Comparison of ENCODE assay signal across 10 mouse cellular contexts in the genomic region with DNA sequence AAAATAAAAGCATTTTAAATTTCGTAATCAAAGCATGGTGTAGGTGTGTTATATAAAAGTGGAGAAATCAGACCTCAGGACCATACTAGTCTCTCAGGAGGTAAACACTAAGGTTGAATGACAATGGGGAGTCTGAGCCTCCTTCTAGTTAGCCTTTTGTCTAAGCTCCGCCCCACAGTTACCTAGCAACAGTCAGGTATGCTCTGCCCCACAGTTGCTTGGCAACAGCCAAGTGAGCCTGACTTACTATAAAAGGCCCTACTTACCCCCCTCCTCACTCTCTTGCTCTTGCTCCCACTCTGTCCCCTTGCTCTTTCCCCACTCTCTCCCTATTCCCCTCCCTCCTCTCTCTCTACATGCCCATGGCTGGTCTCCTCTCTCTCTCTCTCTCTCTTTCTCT. TPM values are rescaled to one million over a fixed set of nuclear protein-coding genes. Genes with fewer than 3 reads are reported as not detected.
DNase-seq lines count a peak whose midpoint lies in the region; ATAC-seq lines count a peak whose summit lies in the region.
"Had no signal": no experiment of that assay in that cellular context is flagged by ENCODE, and none has a peak within 500 bp of the region (broad histone marks: within the 10 kb centered on the region; RNA-seq: fewer than 3 reads in every experiment).

No protein-coding gene starts in this region.

- no peaks in the 10 kb centered on the region for H3K27me3 ChIP-seq in kidney, embryonic 14.5 days (ENCODE audit: control insufficient read depth, insufficient read depth, low read length)
- H3K27me3 ChIP-seq in hindbrain, embryonic 16.5 days (replicated peaks; ENCODE audit: control insufficient read depth, insufficient read depth, low read length) = no peaks in the 10 kb centered on the region
- no peaks in the 10 kb centered on the region for H3K27me3 ChIP-seq in neural tube, embryonic 11.5 days (ENCODE audit: control insufficient read depth, insufficient read depth, low read length)

- 24% methylated on average over 2 of the region's 2 CpGs for WGBS in kidney, embryonic 14.5 days
- WGBS in hindbrain, embryonic 16.5 days = 6% methylated on average over 2 of the region's 2 CpGs
- WGBS in neural tube, embryonic 11.5 days = 16% methylated on average over 2 of the region's 2 CpGs

- no peak overlapping the region for H3K4me2 ChIP-seq in kidney, embryonic 14.5 days (replicated peaks; ENCODE audit: low read depth, low read length)
- H3K4me2 ChIP-seq in hindbrain, embryonic 16.5 days (ENCODE audit: low read length) = no peak overlapping the region
- no peak overlapping the region for H3K4me2 ChIP-seq in neural tube, embryonic 11.5 days (ENCODE audit: low read depth)

- peak; percentile 86; the same call in 1 of the 2 replicates for ATAC-seq in kidney, embryonic 14.5 days (ENCODE audit: low FRiP score, low TSS enrichment)
- ATAC-seq in hindbrain, embryonic 16.5 days = peak; percentile 98
- peak; percentile 95 for ATAC-seq in neural tube, embryonic 11.5 days (ENCODE audit: insufficient read depth, low FRiP score, low TSS enrichment)
- no peak for ATAC-seq in frontal cortex, adult (ENCODE audit: low TSS enrichment)

- H3K27ac ChIP-seq in kidney, embryonic 14.5 days (ENCODE audit: low read depth, low read length) = no peak overlapping the region
- H3K27ac ChIP-seq in hindbrain, embryonic 16.5 days (ENCODE audit: low read depth, low read length) = no peak overlapping the region
- no peak overlapping the region for H3K27ac ChIP-seq in neural tube, embryonic 11.5 days (ENCODE audit: low read depth, low read length)

- peaks cover 26% of the 10 kb centered on the region for H3K36me3 ChIP-seq in kidney, embryonic 14.5 days (ENCODE audit: control insufficient read depth, insufficient read depth, low read length)
- peaks cover 27% of the 10 kb centered on the region for H3K36me3 ChIP-seq in hindbrain, embryonic 16.5 days (ENCODE audit: control insufficient read depth, insufficient read depth, low read length)
- H3K36me3 ChIP-seq in neural tube, embryonic 11.5 days (ENCODE audit: control insufficient read depth, insufficient read depth, low read length) = peaks cover 16% of the 10 kb centered on the region

- no peak overlapping the region for H3K9ac ChIP-seq in kidney, embryonic 14.5 days (ENCODE audit: low read depth, low read length)
- H3K9ac ChIP-seq in hindbrain, embryonic 16.5 days (ENCODE audit: low read depth, low read length) = no peak overlapping the region
- no peak overlapping the region for H3K9ac ChIP-seq in neural tube, embryonic 11.5 days (ENCODE audit: low read length)

- no peaks in the 10 kb centered on the region for H3K4me1 ChIP-seq in kidney, embryonic 14.5 days (ENCODE audit: control insufficient read depth, insufficient read depth, low read length)
- H3K4me1 ChIP-seq in hindbrain, embryonic 16.5 days (ENCODE audit: control insufficient read depth, insufficient read depth, low read depth, low read length) = peaks cover 2% of the 10 kb centered on the region
- H3K4me1 ChIP-seq in neural tube, embryonic 11.5 days (ENCODE audit: control insufficient read depth, insufficient read depth, low read length) = no peaks in the 10 kb centered on the region

- peaks cover 29% of the 10 kb centered on the region for H3K9me3 ChIP-seq in kidney, embryonic 14.5 days (ENCODE audit: control insufficient read depth, low read length)
- H3K9me3 ChIP-seq in hindbrain, embryonic 16.5 days (ENCODE audit: control insufficient read depth, low read length) = peaks cover 23% of the 10 kb centered on the region
- peaks cover 13% of the 10 kb centered on the region for H3K9me3 ChIP-seq in neural tube, embryonic 11.5 days (ENCODE audit: control insufficient read depth, low read length)

- no peak for DNase-seq in kidney, adult 11 months
- DNase-seq in embryo, embryonic 9.5 days (ENCODE audit: extremely low spot score) = peak; percentile 57
- DNase-seq in neural tube, embryonic 11.5 days (ENCODE audit: low spot score) = peak; percentile 67
- DNase-seq in heart, adult 8-10 months (ENCODE audit: low spot score) = no peak
- no peak for DNase-seq in gastrocnemius, postnatal 25 days
- DNase-seq: cerebellum, postnatal 14 days; right cerebral cortex, postnatal 14 days had no signal

- H3K4me3 ChIP-seq in kidney, embryonic 14.5 days (ENCODE audit: low read length) = no peak overlapping the region
- H3K4me3 ChIP-seq in hindbrain, embryonic 16.5 days (ENCODE audit: low read length) = no peak overlapping the region
- no peak overlapping the region for H3K4me3 ChIP-seq in neural tube, embryonic 11.5 days (ENCODE audit: low read depth, low read length)

RNA-seq across cellular contexts. Expression of gene 2010315B03Rik, which starts 44.6 kb away (rescaled TPM):
- polyA plus RNA-seq in kidney, embryonic 14.5 days (2014; fragmentation: Nextera tagmentation; extraction: Ambion mirVana) = 9.8 and 10.8 TPM in 2 replicates
- 14.4 and 15.6 TPM in 2 replicates for polyA plus RNA-seq in hindbrain, embryonic 16.5 days (2015; fragmentation: Nextera tagmentation; extraction: Ambion mirVana)
- polyA plus RNA-seq in neural tube, embryonic 11.5 days (2014; fragmentation: Nextera tagmentation; extraction: Ambion mirVana) = 3.5 and 4.9 TPM in 2 replicates
- 10 to 100 TPM in 3 of 4 experiments, 1 to 10 TPM in 1; 9.7 to 13.7 (median 12.2) TPM for total RNA-seq in heart, adult 8-10 months (2022)
- total RNA-seq in gastrocnemius, postnatal 25 days (2021) = 10 to 100 TPM in 1 of 2 experiments, 1 to 10 TPM in 1; 9.5 to 10.4 TPM

Comparison
In these comparisons a context has a peak if more than half of its experiments do, and no peak if none do; other contexts are left out.
1. DNase-seq: peak in embryo, embryonic 9.5 days (single experiment) and neural tube, embryonic 11.5 days (single experiment); none in kidney, adult 11 months (single experiment), heart, adult 8-10 months (single experiment) and gastrocnemius, postnatal 25 days (single experiment).